Mouse (Mus musculus) layer of hippocampus, postnatal 36 days (tissue): ENCODE data around the gene Apoe. TPM values are rescaled to one million over a fixed set of nuclear protein-coding genes. Genes with fewer than 3 reads are reported as not detected.

Source experiments
- DNase-seq, 2 experiments: peaks; one replicate each; pipeline ENCODE4 v3.0.0; 2022
- total RNA-seq, 2 experiments: library from RNA; stranded (reverse); gene quantifications; 2 replicates each; pipeline ENCODE4 v1.2.3; 2021

The Apoe gene
- total RNA-seq, 2 experiments from 2014 or later, result 2,147 to 2,303 TPM

GRCm38 (mm10) chr7:19716055-19716682, 17.2 kb upstream of the Apoe start:
- DNase-seq, result no peak

GRCm38 (mm10) chr7:19715239-19716054, 16.5 kb upstream of the Apoe start, which contains the start of gene Tomm40:
Tomm40 (minus strand) TSS chr7:19715438.
- DNase-seq, result peak; percentile 99 to 100

GRCm38 (mm10) chr7:19714836-19715235, 15.8 kb upstream of the Apoe start:
- DNase-seq, result no peak

GRCm38 (mm10) chr7:19713598-19713997, 14.6 kb upstream of the Apoe start:
- DNase-seq, result no peak

- no peak for DNase-seq
Observed at GRCm38 (mm10) chr7:19713196-19713595, 14.2 kb upstream of the Apoe start.

GRCm38 (mm10) chr7:19712414-19712813, 13.4 kb upstream of the Apoe start:
- no peak for DNase-seq

GRCm38 (mm10) chr7:19710650-19711049, 11.7 kb upstream of the Apoe start:
- no peak for DNase-seq

GRCm38 (mm10) chr7:19705271-19705670, 6.3 kb upstream of the Apoe start:
- no peak for DNase-seq

- no peak for DNase-seq
Observed at GRCm38 (mm10) chr7:19704475-19704874, 5.5 kb upstream of the Apoe start.

- DNase-seq, result no peak
Observed at GRCm38 (mm10) chr7:19702859-19703555, 4.0 kb upstream of the Apoe start.

GRCm38 (mm10) chr7:19701069-19701761, 2.2 kb upstream of the Apoe start:
- DNase-seq, result peak; percentile 55 to 69

- no peak for DNase-seq
Observed at GRCm38 (mm10) chr7:19700299-19701068, 1.5 kb upstream of the Apoe start.

- no peak for DNase-seq
Observed at GRCm38 (mm10) chr7:19699827-19700148, 800 bp upstream of the Apoe start.

- no peak for DNase-seq
Observed at GRCm38 (mm10) chr7:19697949-19698906, 760 bp downstream of the Apoe start.

GRCm38 (mm10) chr7:19696336-19696873, 2.6 kb downstream of the Apoe start:
- no peak for DNase-seq

- no peak for DNase-seq
Observed at GRCm38 (mm10) chr7:19695881-19696280, 3.1 kb downstream of the Apoe start.

GRCm38 (mm10) chr7:19695213-19695594, 3.8 kb downstream of the Apoe start:
- DNase-seq, result no peak

GRCm38 (mm10) chr7:19694336-19695212, 4.4 kb downstream of the Apoe start:
- no peak for DNase-seq

GRCm38 (mm10) chr7:19693421-19693820, 5.6 kb downstream of the Apoe start:
- DNase-seq, result no peak
